ENCODE assay signal across 14 mouse cellular contexts in genomic region chr15:77755132-77755531, GRCm38 (mm10). TPM values are rescaled to one million over a fixed set of nuclear protein-coding genes. Genes with fewer than 3 reads are reported as not detected.
DNase-seq lines count a peak whose midpoint lies in the region; ATAC-seq and TF ChIP-seq lines count a peak whose summit lies in the region.
"Had no signal": no experiment of that assay in that cellular context is flagged by ENCODE, and none has a peak within 500 bp of the region (broad histone marks: within the 10 kb centered on the region; RNA-seq: fewer than 3 reads in every experiment).

No protein-coding gene starts in this region.

- TF ChIP-seq CTCF in lung, embryonic 14.5 days (IDR thresholded peaks at IDR 0.05; ENCODE audit: low read depth), result no peak
- TF ChIP-seq CTCF in liver, embryonic 14.5 days (IDR thresholded peaks at IDR 0.05; ENCODE audit: low read depth), result no peak

- TF ChIP-seq EP300 in liver, embryonic 14.5 days (IDR thresholded peaks at IDR 0.05; ENCODE audit: low read depth), result peak; percentile 50; the same call in 1 of the 2 replicates

- H3K4me1 ChIP-seq in lung, embryonic 14.5 days (ENCODE audit: insufficient read depth), result no peaks in the 10 kb centered on the region
- H3K4me1 ChIP-seq in liver, embryonic 14.5 days (replicated peaks; ENCODE audit: control insufficient read depth in 2 of 2, insufficient read depth in 2 of 2, low read length in 1 of 2), result peaks cover 21 to 33% of the 10 kb centered on the region in 2 experiments
- 0 out of 2 replicates have a peak, but pooled peaks cover 2% of the 10 kb centered on the region for H3K4me1 ChIP-seq in stomach, embryonic 15.5 days

- H3K9ac ChIP-seq in lung, embryonic 14.5 days, result no peak overlapping the region
- peak overlapping the region; percentile 97 for H3K9ac ChIP-seq in liver, embryonic 14.5 days (replicated peaks)
- no peak overlapping the region for H3K9ac ChIP-seq in stomach, embryonic 15.5 days

- DNase-seq in lung, embryonic 14.5 days, result no peak
- no peak for DNase-seq in lung, postnatal 36 days
- DNase-seq in liver, embryonic 14.5 days (ENCODE audit: low read depth in 3 of 3, low spot score in 3 of 3), result peak; percentile 72 to 79 (median 74)
- no peak for DNase-seq in layer of hippocampus, adult 11-12 months (ENCODE audit: low spot score)
- DNase-seq in embryo, embryonic 9.5 days (ENCODE audit: extremely low spot score), result no peak
- DNase-seq: layer of hippocampus, postnatal 36 days; thymus, postnatal 36 days had no signal

- H3K4me2 ChIP-seq in lung, embryonic 14.5 days, result no peak overlapping the region
- H3K4me2 ChIP-seq in liver, embryonic 14.5 days (ENCODE audit: low read depth), result peak overlapping the region; percentile 82
- no peak overlapping the region for H3K4me2 ChIP-seq in stomach, embryonic 15.5 days

- peak overlapping the region; percentile 9; the same call in 1 of the 2 replicates for H3K4me3 ChIP-seq in lung, embryonic 14.5 days (ENCODE audit: low read depth, low read length)
- H3K4me3 ChIP-seq in liver, embryonic 14.5 days (ENCODE audit: insufficient read depth in 1 of 2, low read depth in 2 of 2, low read length in 2 of 2), result peak overlapping the region; percentile 80 to 92
- no peak overlapping the region for H3K4me3 ChIP-seq in stomach, embryonic 15.5 days (replicated peaks)

- H3K27ac ChIP-seq in lung, embryonic 14.5 days (ENCODE audit: low read depth), result no peak overlapping the region
- H3K27ac ChIP-seq in liver, embryonic 14.5 days, result peak overlapping the region; percentile 87
- H3K27ac ChIP-seq in stomach, embryonic 15.5 days, result no peak overlapping the region

- no CpG with 5 or more reads among the region's 2 CpGs for WGBS in lung, embryonic 14.5 days
- WGBS in liver, embryonic 14.5 days (ENCODE audit: insufficient replicate concordance), result 7% methylated on average over 2 of the region's 2 CpGs
- WGBS in stomach, embryonic 15.5 days, result no CpG with 5 or more reads among the region's 2 CpGs

- H3K9me3 ChIP-seq in lung, embryonic 14.5 days (ENCODE audit: low read depth, low read length), result no peaks in the 10 kb centered on the region
- no peaks in the 10 kb centered on the region for H3K9me3 ChIP-seq in liver, embryonic 14.5 days (ENCODE audit: control insufficient read depth, low read length)
- no peaks in the 10 kb centered on the region for H3K9me3 ChIP-seq in stomach, embryonic 15.5 days

- no peaks in the 10 kb centered on the region for H3K27me3 ChIP-seq in lung, embryonic 14.5 days (ENCODE audit: insufficient read depth, low read length)
- H3K27me3 ChIP-seq in liver, embryonic 14.5 days (ENCODE audit: control insufficient read depth, insufficient read depth, low read length), result no peaks in the 10 kb centered on the region
- no peaks in the 10 kb centered on the region for H3K27me3 ChIP-seq in stomach, embryonic 15.5 days (replicated peaks)

- peaks cover 9% of the 10 kb centered on the region for H3K36me3 ChIP-seq in lung, embryonic 14.5 days (ENCODE audit: insufficient read depth)
- peaks cover 32% of the 10 kb centered on the region for H3K36me3 ChIP-seq in liver, embryonic 14.5 days (replicated peaks; ENCODE audit: control insufficient read depth, insufficient read depth, low read depth)
- 0 out of 2 replicates have a peak, but pooled peaks cover 8% of the 10 kb centered on the region for H3K36me3 ChIP-seq in stomach, embryonic 15.5 days

- ATAC-seq in lung, embryonic 14.5 days (ENCODE audit: insufficient read depth), result peak; percentile 21; the same call in 1 of the 2 replicates
- ATAC-seq in erythroblast, adult 5-6 weeks (replicated peaks; ENCODE audit: low FRiP score, poor library complexity, severe bottlenecking), result peak; percentile 61
- peak; percentile 97 for ATAC-seq in liver, embryonic 14.5 days (ENCODE audit: insufficient read depth)
- ATAC-seq in stomach, embryonic 15.5 days (ENCODE audit: insufficient read depth, low FRiP score, low read depth), result peak; percentile 86
- ATAC-seq: inflammation-experienced regulatory T-cells, adult 6 months had no signal

RNA-seq across cellular contexts. Expression of gene Apol8, which starts 1.7 kb away (rescaled TPM):
- polyA plus RNA-seq in lung, embryonic 14.5 days (2014; fragmentation: Nextera tagmentation; extraction: Ambion mirVana), result not detected in 2 replicates
- total RNA-seq in erythroblast, adult 5-6 weeks (2015; ENCODE audit: low replicate concordance), result 44.6 and 58.5 TPM in 2 replicates
- 77.3 and 107 TPM in 2 replicates for total RNA-seq in erythroblast, adult 5-6 weeks (2017; ENCODE audit: low replicate concordance)
- polyA plus RNA-seq in liver, embryonic 14.5 days (2012; rRNA removed), result 32.6 and 43.9 TPM in 2 replicates
- 12.7 and 13.5 TPM in 2 replicates for polyA plus RNA-seq in liver, embryonic 14.5 days (2014; fragmentation: Nextera tagmentation; extraction: Ambion mirVana)
- 0.75 and 1.7 TPM in 2 replicates for polyA plus RNA-seq in stomach, embryonic 15.5 days (2015; fragmentation: Nextera tagmentation; extraction: Ambion mirVana)
- total RNA-seq: adrenal gland, adult 18-20 months; granulocyte monocyte progenitor cell, adult 5-6 weeks; heart, postnatal 25 days had no signal

RNA-seq across cellular contexts. Expression of gene Apol9b, which starts 26.3 kb away (rescaled TPM):
- not detected in 2 replicates for polyA plus RNA-seq in lung, embryonic 14.5 days (2014; fragmentation: Nextera tagmentation; extraction: Ambion mirVana)
- total RNA-seq in erythroblast, adult 5-6 weeks (2015; ENCODE audit: low replicate concordance), result not detected in 2 replicates
- not detected in 2 replicates for total RNA-seq in erythroblast, adult 5-6 weeks (2017; ENCODE audit: low replicate concordance)
- 0.04 and 0.05 TPM in 2 replicates for polyA plus RNA-seq in liver, embryonic 14.5 days (2012; rRNA removed)
- polyA plus RNA-seq in liver, embryonic 14.5 days (2014; fragmentation: Nextera tagmentation; extraction: Ambion mirVana), result 0.06 TPM in 1 of 2 replicates, not detected in the other
- polyA plus RNA-seq in stomach, embryonic 15.5 days (2015; fragmentation: Nextera tagmentation; extraction: Ambion mirVana), result 0.13 TPM in 1 of 2 replicates, not detected in the other
- total RNA-seq: CH12.LX; granulocyte monocyte progenitor cell, adult 5-6 weeks; heart, postnatal 25 days; layer of hippocampus, postnatal 36 days had no signal

RNA-seq across cellular contexts. Expression of gene Apol7e, which starts 56.5 kb away (rescaled TPM):
- not detected in 2 replicates for polyA plus RNA-seq in lung, embryonic 14.5 days (2014; fragmentation: Nextera tagmentation; extraction: Ambion mirVana)
- total RNA-seq in erythroblast, adult 5-6 weeks (2015; ENCODE audit: low replicate concordance), result 1.0 TPM in 1 of 2 replicates, not detected in the other
- 0.09 TPM in 1 of 2 replicates, not detected in the other for total RNA-seq in erythroblast, adult 5-6 weeks (2017; ENCODE audit: low replicate concordance)
- polyA plus RNA-seq in liver, embryonic 14.5 days (2012; rRNA removed), result 0.02 TPM in 1 of 2 replicates, not detected in the other
- not detected in 2 replicates for polyA plus RNA-seq in liver, embryonic 14.5 days (2014; fragmentation: Nextera tagmentation; extraction: Ambion mirVana)
- 0.17 and 0.51 TPM in 2 replicates for polyA plus RNA-seq in stomach, embryonic 15.5 days (2015; fragmentation: Nextera tagmentation; extraction: Ambion mirVana)
- total RNA-seq: CH12.LX; heart, postnatal 25 days; layer of hippocampus, postnatal 36 days had no signal

Comparison
In these comparisons a context has a peak if more than half of its experiments do, and no peak if none do; other contexts are left out.
1. ATAC-seq: peak in every context shown above with its lines; median percentile 97 in liver, embryonic 14.5 days; 86 in stomach, embryonic 15.5 days; 61 in erythroblast, adult 5-6 weeks; 21 in lung, embryonic 14.5 days.
2. DNase-seq: peak in liver, embryonic 14.5 days (3 of 3); none in lung, embryonic 14.5 days (single experiment), lung, postnatal 36 days (single experiment), layer of hippocampus, adult 11-12 months (single experiment) and embryo, embryonic 9.5 days (single experiment).